Mouse (Mus musculus): Measurements from ENCODE around the gene 1700012P22Rik.

The 1700012P22Rik gene

GRCm38 (mm10) chr4:144438672-144439071 lies at the start of gene 1700012P22Rik:
TSS of gene 1700012P22Rik (minus strand) at chr4:144438772.
- DNase-seq (ENCODE audit: low spot score in 2 of 2): no peak

GRCm38 (mm10) chr4:144468091-144468490 lies 29.5 kb upstream of the 1700012P22Rik start:
- DNase-seq (ENCODE audit: low spot score in 2 of 2): no peak

- no peak for DNase-seq (ENCODE audit: low spot score in 2 of 2)
These were observed 26.6 kb upstream of the 1700012P22Rik start for GRCm38 (mm10) chr4:144465206-144465605.

GRCm38 (mm10) chr4:144463656-144464055 lies 25.1 kb upstream of the 1700012P22Rik start, which contains the start of gene Aadacl3:
TSS of gene Aadacl3 (minus strand) at chr4:144463756.
- DNase-seq (ENCODE audit: low spot score in 2 of 2): no peak

GRCm38 (mm10) chr4:144453217-144453616 lies 14.6 kb upstream of the 1700012P22Rik start, which contains the start of gene Gm9944:
TSS of gene Gm9944 (minus strand) at chr4:144453317.
- no peak for DNase-seq (ENCODE audit: low spot score in 2 of 2)

GRCm38 (mm10) chr4:144448546-144448945 lies 10.0 kb upstream of the 1700012P22Rik start:
- no peak for DNase-seq (ENCODE audit: low spot score in 2 of 2)

- DNase-seq (ENCODE audit: low spot score in 2 of 2): no peak
These were observed 3.0 kb upstream of the 1700012P22Rik start for GRCm38 (mm10) chr4:144441582-144441981.

GRCm38 (mm10) chr4:144441095-144441494 lies 2.5 kb upstream of the 1700012P22Rik start:
- DNase-seq (ENCODE audit: low spot score in 2 of 2): no peak

- no peak for DNase-seq (ENCODE audit: low spot score in 2 of 2)
These were observed 5.4 kb downstream of the 1700012P22Rik start for GRCm38 (mm10) chr4:144433216-144433615.

GRCm38 (mm10) chr4:144430723-144431122 lies 7.8 kb downstream of the 1700012P22Rik start:
- DNase-seq (ENCODE audit: low spot score in 2 of 2): no peak

- DNase-seq (ENCODE audit: low spot score in 2 of 2): no peak
These were observed 9.7 kb downstream of the 1700012P22Rik start for GRCm38 (mm10) chr4:144428868-144429267.

GRCm38 (mm10) chr4:144424590-144424989 lies 14.0 kb downstream of the 1700012P22Rik start:
- DNase-seq (ENCODE audit: low spot score in 2 of 2): no peak

GRCm38 (mm10) chr4:144420644-144421043 lies 17.9 kb downstream of the 1700012P22Rik start:
- DNase-seq (ENCODE audit: low spot score in 2 of 2): no peak

GRCm38 (mm10) chr4:144408290-144408689 lies 30.3 kb downstream of the 1700012P22Rik start, which contains the start of gene Pramef12:
TSS of gene Pramef12 (minus strand) at chr4:144408464.
- DNase-seq (ENCODE audit: low spot score in 2 of 2): no peak

- no peak for DNase-seq (ENCODE audit: low spot score in 2 of 2)
These were observed 32.3 kb downstream of the 1700012P22Rik start for GRCm38 (mm10) chr4:144406261-144406660.

- DNase-seq (ENCODE audit: low spot score in 2 of 2): no peak
These were observed 34.0 kb downstream of the 1700012P22Rik start for GRCm38 (mm10) chr4:144404456-144405086.

- no peak for DNase-seq (ENCODE audit: low spot score in 2 of 2)
These were observed 35.9 kb downstream of the 1700012P22Rik start for GRCm38 (mm10) chr4:144402712-144403111.

- no peak for DNase-seq (ENCODE audit: low spot score in 2 of 2)
These were observed 42.3 kb downstream of the 1700012P22Rik start for GRCm38 (mm10) chr4:144396316-144396715.

GRCm38 (mm10) chr4:144377911-144378310 lies 60.7 kb downstream of the 1700012P22Rik start, which contains the start of gene Pramef20:
TSS of gene Pramef20 (minus strand) at chr4:144377933.
- DNase-seq (ENCODE audit: low spot score in 2 of 2): no peak

Data from heart, adult 9 months (tissue).